Mouse (Mus musculus) hindbrain, embryonic 11.5 days (tissue): ENCODE data around the gene Ror2. TPM values are rescaled to one million over a fixed set of nuclear protein-coding genes. Genes with fewer than 3 reads are reported as not detected.

ENCODE experiments used
- ATAC-seq: fragments of 200-750 bp; cut with Nextera tagmentation; 2 replicates; pipeline ENCODE4 v1.8.0; 2017; ENCODE audit warnings: mild to moderate bottlenecking, moderate TSS enrichment, moderate library complexity; ENCODE audit not compliant: low FRiP score
- DNase-seq: peaks from one replicate; pipeline ENCODE4 v3.0.0-alpha.2; 2015; ENCODE audit warnings: low spot score
- H3K27ac ChIP-seq: fragments of 300-500 bp; sonication (generic); 2 replicates; pipeline ENCODE4 v1.5.1; 2014; ENCODE audit warnings: mild to moderate bottlenecking, low read depth, low read length
- H3K27me3 ChIP-seq: fragments of 300-500 bp; sonication (generic); 2 replicates; pipeline ENCODE4 v1.6.1; 2014; ENCODE audit warnings: mild to moderate bottlenecking, low read length, moderate library complexity, mixed read lengths; ENCODE audit not compliant: control insufficient read depth, insufficient read depth
- H3K36me3 ChIP-seq: fragments of 300-500 bp; sonication (generic); 2 replicates; pipeline ENCODE4 v1.6.1; 2014; ENCODE audit warnings: mild to moderate bottlenecking, low read length, moderate library complexity, mixed read lengths; ENCODE audit not compliant: control insufficient read depth, insufficient read depth
- H3K4me1 ChIP-seq: fragments of 300-500 bp; sonication (generic); replicated peaks from 2 replicates; pipeline ENCODE4 v1.6.1; 2014; ENCODE audit warnings: low read length, mixed read lengths; ENCODE audit not compliant: control insufficient read depth, insufficient read depth
- H3K4me2 ChIP-seq: fragments of 300-500 bp; sonication (generic); replicated peaks from 2 replicates; pipeline ENCODE4 v1.6.1; 2014; ENCODE audit warnings: mild to moderate bottlenecking, low read depth, low read length
- H3K4me3 ChIP-seq: fragments of 300-500 bp; sonication (generic); 2 replicates; pipeline ENCODE4 v1.5.1; 2014; ENCODE audit warnings: low read depth, low read length
- H3K9ac ChIP-seq: fragments of 300-500 bp; sonication (generic); 2 replicates; pipeline ENCODE4 v1.6.1; 2014; ENCODE audit warnings: low read depth, low read length
- H3K9me3 ChIP-seq: fragments of 300-500 bp; sonication (generic); 2 replicates; pipeline ENCODE4 v1.6.1; 2016; ENCODE audit warnings: low read length; ENCODE audit not compliant: control insufficient read depth
- WGBS: fragments of 180-500 bp; shearing (Covaris S2); extraction: QIAGEN DNeasy Blood & Tissue Kit; methylation state at CpG from one replicate; pipeline ENCODE4 v1.1.7; 2014; 5-methylcytosine and 5-hydroxymethylcytosine counted together
- polyA plus RNA-seq: library from polyadenylated mRNA; unstranded; fragments of >200 nt; fragmentation: Nextera tagmentation; extraction: Ambion mirVana; gene quantifications from 2 replicates; pipeline ENCODE4 v1.2.1, GENCODE M21; 2014

Ror2 gene
- polyA plus RNA-seq, 1 experiment from 2014 or later, result 5.4 TPM

DNA sequence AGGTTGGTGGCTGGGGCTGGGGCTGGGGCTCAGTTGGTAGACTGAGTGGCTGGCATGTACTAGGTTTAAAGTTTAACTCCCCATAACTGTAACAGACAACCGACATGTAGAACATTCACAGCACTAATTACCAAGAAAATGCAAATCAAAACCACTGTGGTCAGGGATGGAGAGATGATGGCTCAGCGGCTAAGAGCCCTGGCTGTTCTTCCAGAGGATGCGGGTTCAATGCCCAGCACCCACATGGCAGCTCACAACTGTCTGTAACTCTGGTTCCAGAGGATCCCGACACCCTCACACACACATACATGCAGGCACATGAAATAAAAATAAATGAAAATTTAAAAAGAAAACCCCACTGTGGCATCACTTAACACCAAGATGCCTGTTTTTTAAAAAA lies 18.8 kb downstream of the Ror2 start:
- Histone ChIP-seq H3K4me2 (no peak overlapping the region), H3K4me1 (no peaks in the 10 kb centered on the region), H3K9me3 (no peaks in the 10 kb centered on the region), H3K27me3 (no peaks in the 10 kb centered on the region), H3K4me3 (no peak overlapping the region), H3K27ac (no peak overlapping the region), H3K9ac (no peak overlapping the region), H3K36me3 (no peaks in the 10 kb centered on the region)
- DNase-seq (no peak), ATAC-seq (no peak)
- 92% methylated on average over 4 of the region's 4 CpGs for WGBS

DNA sequence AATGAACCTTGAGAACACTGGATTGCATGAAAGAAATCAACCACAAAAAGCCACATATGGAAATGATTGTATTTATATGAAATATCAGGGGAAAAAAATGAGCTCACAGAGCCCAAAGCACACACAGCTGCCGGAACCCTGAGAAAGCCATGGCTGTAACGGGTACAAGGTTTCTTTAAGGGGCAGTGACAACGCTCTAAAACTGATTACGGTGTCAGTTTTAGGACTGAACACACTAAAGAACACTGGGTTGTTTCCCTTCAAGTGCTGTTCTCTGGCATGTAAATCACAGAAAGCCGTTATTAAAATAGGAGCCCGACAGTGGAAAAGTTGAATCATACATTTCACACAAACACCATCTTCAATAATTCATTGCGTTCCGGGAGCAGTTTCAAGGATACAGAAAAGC lies 19.4 kb downstream of the Ror2 start:
- WGBS, result 86% methylated on average over 8 of the region's 8 CpGs
- Histone ChIP-seq H3K27me3 (no peaks in the 10 kb centered on the region), H3K36me3 (no peaks in the 10 kb centered on the region), H3K4me1 (no peaks in the 10 kb centered on the region), H3K27ac (no peak overlapping the region), H3K9me3 (no peaks in the 10 kb centered on the region), H3K9ac (no peak overlapping the region), H3K4me2 (no peak overlapping the region), H3K4me3 (no peak overlapping the region)
- DNase-seq (no peak), ATAC-seq (no peak)

DNA sequence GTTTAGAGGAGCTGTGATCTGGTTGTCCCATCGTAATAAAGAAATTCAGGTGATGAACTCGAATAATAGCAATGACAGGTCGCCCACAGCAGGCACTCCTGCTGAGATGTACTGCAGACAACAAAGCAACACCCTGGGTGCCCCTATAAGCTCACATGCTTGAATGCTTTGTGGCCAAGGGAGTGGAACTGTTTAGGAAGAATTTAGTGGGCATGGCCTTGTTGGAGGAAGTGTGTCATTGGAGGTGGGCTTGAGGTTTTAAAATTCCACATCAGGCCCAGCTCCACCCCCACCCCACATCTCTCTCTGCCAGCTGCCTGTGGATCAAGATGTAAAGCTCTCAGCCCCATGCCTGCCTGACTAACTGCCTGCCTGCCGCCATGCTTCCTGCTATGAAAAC lies 21.0 kb downstream of the Ror2 start:
- no peak for DNase-seq
- Histone ChIP-seq H3K27ac (no peak overlapping the region), H3K36me3 (no peaks in the 10 kb centered on the region), H3K27me3 (no peaks in the 10 kb centered on the region), H3K4me2 (no peak overlapping the region), H3K4me1 (no peaks in the 10 kb centered on the region), H3K4me3 (no peak overlapping the region), H3K9me3 (no peaks in the 10 kb centered on the region), H3K9ac (no peak overlapping the region)
- no peak for ATAC-seq
- 88% methylated on average over 4 of the region's 4 CpGs for WGBS

DNA sequence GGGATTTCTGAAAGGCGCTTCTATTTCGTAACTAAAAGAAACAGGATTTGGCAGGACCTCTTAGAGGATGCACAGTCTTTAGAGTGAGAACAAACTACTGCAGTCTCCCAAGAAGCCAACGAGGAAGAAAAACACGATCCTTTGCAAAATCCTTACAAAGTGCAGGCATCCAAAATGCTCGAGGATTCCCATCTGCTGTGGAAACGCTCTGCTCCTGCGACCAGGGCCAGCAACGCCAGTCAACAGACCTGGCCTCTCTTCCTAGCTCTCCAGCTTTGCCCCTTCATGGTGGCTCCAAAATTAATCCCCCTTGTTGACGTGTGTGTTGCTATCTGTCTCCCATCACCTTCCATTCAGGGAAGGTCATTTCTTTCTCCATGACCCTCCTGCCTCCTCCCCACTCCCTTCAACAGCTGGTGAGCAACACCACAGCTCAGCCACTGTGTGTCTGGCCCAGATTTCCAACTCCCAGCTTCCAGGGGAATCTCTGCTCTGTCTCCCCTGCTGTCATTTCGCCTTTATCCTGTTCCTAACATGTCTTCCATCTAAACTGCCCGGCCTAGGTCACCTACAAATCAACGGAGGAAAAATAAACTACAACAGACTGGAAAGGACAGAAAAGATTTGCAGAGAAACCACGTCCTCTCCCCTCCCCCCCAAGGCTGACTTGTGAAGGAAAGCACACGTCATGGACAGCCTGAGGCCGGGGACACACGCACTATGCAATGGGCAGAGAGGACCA lies 23.2 kb downstream of the Ror2 start:
- no peak overlapping the region for H3K9ac ChIP-seq
- no peaks in the 10 kb centered on the region for H3K27me3 ChIP-seq
- no peaks in the 10 kb centered on the region for H3K9me3 ChIP-seq
- H3K36me3 ChIP-seq, result no peaks in the 10 kb centered on the region
- H3K4me1 ChIP-seq, result no peaks in the 10 kb centered on the region
- no peak overlapping the region for H3K4me2 ChIP-seq
- ATAC-seq (no peak), DNase-seq (no peak)
- 79% methylated on average over 16 of the region's 16 CpGs for WGBS
- H3K4me3 ChIP-seq, result no peak overlapping the region
- no peak overlapping the region for H3K27ac ChIP-seq

DNA sequence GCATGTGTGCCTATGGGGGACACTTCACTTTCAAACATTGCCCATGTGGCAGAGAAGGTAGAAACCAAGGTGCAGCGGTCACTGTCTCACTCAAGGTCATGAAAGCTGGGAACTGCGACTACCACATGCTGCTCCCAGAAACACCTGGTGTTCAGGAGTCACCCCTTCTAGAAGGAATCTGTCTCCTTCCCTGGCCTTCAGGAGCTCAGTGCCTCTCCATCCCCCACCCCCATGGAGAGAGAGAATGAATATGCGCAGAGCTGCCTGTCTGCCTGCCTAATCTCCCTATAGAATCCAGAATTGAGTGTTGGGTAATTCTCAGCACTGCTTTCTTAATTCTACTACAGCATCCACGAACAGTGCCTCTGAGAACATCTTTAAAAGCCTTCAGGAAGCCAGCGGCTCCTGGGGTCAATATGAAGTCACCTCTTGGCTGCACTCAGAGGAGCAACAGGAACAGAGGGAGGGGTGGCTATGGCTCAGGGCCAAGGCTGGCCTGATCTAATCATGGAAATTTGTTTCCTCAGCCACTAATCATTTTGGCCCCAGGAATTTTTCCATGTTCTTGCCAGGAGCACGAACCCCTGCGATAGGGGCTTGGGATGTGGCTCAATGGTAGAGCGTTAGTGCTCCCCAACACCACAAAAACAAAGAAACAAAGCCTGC lies 24.7 kb downstream of the Ror2 start:
- H3K9ac ChIP-seq, result no peak overlapping the region
- H3K4me1 ChIP-seq, result no peaks in the 10 kb centered on the region
- ATAC-seq (no peak), DNase-seq (no peak)
- 85% methylated on average over 8 of the region's 8 CpGs for WGBS
- no peaks in the 10 kb centered on the region for H3K36me3 ChIP-seq
- H3K4me2 ChIP-seq, result no peak overlapping the region
- H3K27me3 ChIP-seq, result no peaks in the 10 kb centered on the region
- no peak overlapping the region for H3K4me3 ChIP-seq
- H3K27ac ChIP-seq, result no peak overlapping the region
- no peaks in the 10 kb centered on the region for H3K9me3 ChIP-seq

DNA sequence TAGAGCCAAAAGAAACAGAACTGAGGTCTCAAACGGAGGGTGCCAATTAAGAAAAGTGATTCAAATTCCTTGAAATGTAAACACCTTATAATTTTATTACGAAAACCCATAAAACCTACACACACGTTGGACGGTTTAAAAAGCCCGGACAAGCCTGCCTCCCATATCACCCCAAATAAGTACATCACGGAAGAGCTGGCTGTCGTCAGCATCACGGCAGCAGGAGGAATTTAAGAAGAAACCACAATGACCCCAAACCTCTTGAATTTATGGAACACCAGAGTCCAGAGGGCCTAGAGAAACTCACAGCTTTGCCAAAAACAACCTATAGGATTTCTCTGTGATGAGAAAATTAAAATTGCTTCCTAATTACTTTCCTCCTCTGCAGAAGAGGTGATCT lies 27.0 kb downstream of the Ror2 start:
- DNase-seq, result no peak
- no peak overlapping the region for H3K4me3 ChIP-seq

DNA sequence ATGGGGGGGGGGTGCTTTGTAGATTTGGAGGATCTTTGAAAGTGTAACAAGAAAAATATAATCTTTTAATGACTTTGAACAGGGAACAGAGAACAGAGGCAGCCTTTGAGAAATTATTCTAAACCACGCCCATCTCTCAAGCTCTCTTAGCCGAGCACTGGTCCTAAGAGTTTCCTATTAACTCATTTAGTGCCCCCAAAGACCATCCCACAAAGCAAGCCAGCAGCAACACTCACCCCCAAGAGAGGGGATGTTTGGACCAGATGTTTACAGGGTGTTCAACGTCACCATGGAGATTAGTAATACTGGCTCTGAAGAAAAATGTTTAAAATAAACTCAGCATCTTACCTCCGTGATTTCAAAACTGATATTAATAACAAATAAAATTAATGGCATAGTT lies 27.4 kb downstream of the Ror2 start:
- 61% methylated on average over 4 of the region's 4 CpGs for WGBS
- H3K9me3 ChIP-seq, result no peaks in the 10 kb centered on the region
- H3K27ac ChIP-seq, result no peak overlapping the region
- H3K4me1 ChIP-seq, result no peaks in the 10 kb centered on the region
- ATAC-seq (no peak), DNase-seq (no peak)
- H3K4me3 ChIP-seq, result no peak overlapping the region
- no peak overlapping the region for H3K9ac ChIP-seq
- no peak overlapping the region for H3K4me2 ChIP-seq
- H3K36me3 ChIP-seq, result no peaks in the 10 kb centered on the region
- no peaks in the 10 kb centered on the region for H3K27me3 ChIP-seq

More for the DNA sequence above, 27.0 kb downstream of the Ror2 start:
- no peak for ATAC-seq
- H3K9me3 ChIP-seq, result no peaks in the 10 kb centered on the region
- no peak overlapping the region for H3K4me2 ChIP-seq
- H3K4me1 ChIP-seq, result no peaks in the 10 kb centered on the region
- H3K36me3 ChIP-seq, result no peaks in the 10 kb centered on the region
- WGBS, result 86% methylated on average over 8 of the region's 8 CpGs
- H3K9ac ChIP-seq, result no peak overlapping the region
- no peak overlapping the region for H3K27ac ChIP-seq
- no peaks in the 10 kb centered on the region for H3K27me3 ChIP-seq

DNA sequence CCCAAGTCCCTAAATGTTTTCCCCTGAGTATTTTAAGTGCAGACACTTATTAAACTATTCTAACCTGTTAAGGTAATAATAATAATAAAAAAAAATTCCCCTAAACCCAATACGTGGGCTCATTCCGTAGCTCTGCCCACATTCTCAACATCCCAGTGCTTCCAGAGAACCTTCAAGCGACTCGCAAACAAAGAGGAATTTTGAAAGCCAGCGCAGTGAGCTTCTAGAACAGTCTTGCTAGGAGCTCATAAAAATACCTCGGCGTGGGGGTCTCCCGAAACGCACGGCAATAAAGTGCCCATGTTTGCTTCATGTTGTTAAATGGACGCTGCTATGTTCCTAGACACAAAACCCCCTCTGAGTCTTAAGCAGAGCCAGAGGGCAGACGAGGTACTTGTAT lies 32.7 kb downstream of the Ror2 start:
- Histone ChIP-seq H3K4me2 (no peak overlapping the region), H3K4me1 (no peaks in the 10 kb centered on the region), H3K9me3 (no peaks in the 10 kb centered on the region), H3K27ac (no peak overlapping the region), H3K36me3 (no peaks in the 10 kb centered on the region), H3K27me3 (no peaks in the 10 kb centered on the region), H3K9ac (no peak overlapping the region), H3K4me3 (no peak overlapping the region)
- ATAC-seq (no peak), DNase-seq (no peak)
- 95% methylated on average over 12 of the region's 12 CpGs for WGBS
